Mouse (Mus musculus): ENCODE results near the gene Rims4.
A peak's percentile ranks its signal among the peaks of the same experiment; 100 is the strongest.

Rims4 gene

DNA sequence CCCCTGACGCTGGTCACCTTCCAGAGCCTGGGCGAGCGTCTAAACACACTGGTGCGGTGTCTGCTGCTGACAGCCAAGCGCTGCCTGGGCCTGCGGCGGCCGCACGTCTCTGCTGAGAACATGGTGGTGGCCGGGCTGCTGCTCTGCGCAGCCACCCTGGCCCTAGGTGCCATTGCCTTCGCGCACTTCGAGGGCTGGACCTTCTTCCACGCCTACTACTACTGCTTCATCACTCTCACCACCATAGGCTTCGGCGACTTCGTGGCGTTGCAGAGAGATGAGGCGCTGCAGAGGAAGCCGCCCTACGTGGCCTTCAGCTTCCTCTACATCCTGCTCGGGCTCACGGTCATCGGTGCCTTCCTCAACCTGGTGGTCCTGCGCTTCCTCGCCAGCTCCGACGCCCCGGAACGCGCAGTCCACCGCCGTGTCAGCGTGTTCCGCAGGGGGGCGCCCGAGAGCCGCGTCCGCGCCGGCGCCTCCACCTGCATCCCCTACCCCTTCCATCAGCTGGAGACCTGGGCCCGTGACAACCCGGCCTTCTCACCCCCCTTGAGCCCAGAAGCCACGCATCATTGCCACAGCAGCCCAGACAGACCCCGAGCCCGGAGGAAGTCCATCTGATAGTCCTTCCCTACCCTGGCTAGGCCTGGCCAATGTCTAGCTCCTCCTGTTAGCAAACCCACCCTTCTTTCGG lies 60.1 kb downstream of the Rims4 start:
- DNase-seq, result peak; percentile 65 to 68

DNA sequence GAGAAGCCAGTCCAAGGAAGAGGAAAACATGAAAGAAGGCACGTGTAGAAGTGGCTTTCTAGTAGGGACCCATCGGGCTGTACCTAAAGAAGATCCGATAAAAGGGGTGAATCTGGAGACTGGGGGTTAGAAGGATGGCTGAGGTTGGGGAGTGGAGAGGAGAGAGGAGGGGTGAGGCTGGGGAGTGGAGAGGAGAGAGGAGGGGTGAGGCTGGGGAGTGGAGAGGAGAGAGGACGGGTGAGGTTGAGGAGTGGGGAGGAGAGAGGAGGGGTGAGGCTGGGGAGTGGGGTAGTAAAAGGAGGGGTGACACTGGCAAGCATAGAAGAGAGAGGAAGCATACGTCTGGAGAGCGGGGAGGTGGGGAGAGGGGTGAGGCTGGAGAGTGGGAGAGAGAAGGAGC lies 61.2 kb downstream of the Rims4 start:
- no peak for DNase-seq

- DNase-seq, result peak; percentile 56
Observed at GRCm38 (mm10) chr2:163853461-163853901, 65.0 kb downstream of the Rims4 start, which contains the start of gene Kcnk15. Kcnk15 (plus strand) TSS chr2:163853651.

GRCm38 (mm10) chr2:163842043-163842442 lies 76.4 kb downstream of the Rims4 start:
- no peak for DNase-seq

DNA sequence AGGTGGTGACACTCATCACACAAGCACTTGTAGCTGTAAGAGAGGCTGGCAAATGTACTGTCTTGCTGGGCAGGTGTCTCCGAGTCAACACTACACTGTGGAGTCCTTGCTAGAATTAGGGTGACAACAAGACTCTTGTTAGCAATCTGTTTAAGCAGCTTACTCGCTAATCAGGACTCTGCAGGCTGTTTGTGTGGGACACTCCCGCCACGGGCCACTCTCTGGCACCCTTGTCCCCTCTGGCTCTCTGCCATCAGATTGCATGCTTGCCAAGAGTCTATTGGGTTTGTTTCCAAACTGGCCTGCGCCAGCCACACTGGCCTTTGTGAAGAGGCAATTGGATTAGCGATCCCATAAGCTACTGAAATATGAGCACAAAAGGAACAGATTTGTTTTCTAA lies 79.0 kb downstream of the Rims4 start:
- peak; percentile 28 to 34 for DNase-seq

DNA sequence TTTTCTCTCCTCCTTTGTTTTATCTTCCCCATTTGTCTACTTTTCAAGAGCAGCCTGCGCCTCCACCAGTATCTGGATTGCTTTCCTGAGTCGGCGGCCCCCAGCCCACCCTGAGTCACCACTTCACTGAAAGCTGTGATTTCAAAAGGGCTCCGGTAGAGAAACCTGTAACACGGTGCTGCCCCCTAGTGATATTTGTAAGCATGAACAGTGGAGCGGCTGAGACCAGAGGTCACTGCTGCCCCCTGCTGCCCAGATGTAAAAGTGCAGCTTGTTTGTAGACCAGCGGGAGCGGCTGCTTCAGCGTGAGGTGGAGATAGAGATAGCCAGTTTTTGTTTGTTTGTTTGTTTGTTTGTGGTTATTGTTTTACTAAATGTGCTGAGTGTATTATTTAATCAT lies 80.4 kb downstream of the Rims4 start:
- peak; percentile 86 to 88 for DNase-seq

GRCm38 (mm10) chr2:163831163-163831562 lies 87.3 kb downstream of the Rims4 start:
- DNase-seq, result no peak

GRCm38 (mm10) chr2:163826494-163826893 lies 92.0 kb downstream of the Rims4 start:
- DNase-seq, result no peak

GRCm38 (mm10) chr2:163825861-163826260 lies 92.6 kb downstream of the Rims4 start:
- no peak for DNase-seq

GRCm38 (mm10) chr2:163823771-163824170 lies 94.7 kb downstream of the Rims4 start:
- peak; percentile 76 to 83 for DNase-seq

DNA sequence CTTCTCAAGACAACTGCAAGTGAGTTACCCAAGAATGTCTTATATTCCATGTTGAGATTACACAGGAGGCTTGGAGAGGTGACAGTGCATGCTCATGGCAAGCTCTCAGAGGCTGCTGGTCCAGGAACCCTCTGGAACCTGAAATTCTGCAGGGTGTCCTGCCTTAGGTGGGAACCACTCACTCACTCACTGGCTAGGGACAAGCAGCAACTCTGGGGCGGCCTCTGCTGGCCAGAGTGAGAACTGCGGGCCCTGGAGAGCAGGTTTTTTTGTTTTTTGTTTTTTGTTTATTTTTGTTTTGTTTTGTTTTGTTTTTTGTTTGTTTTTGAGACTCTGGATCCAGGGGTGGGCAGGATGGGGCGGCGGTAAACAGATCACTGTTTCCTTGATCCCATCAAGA lies 95.2 kb downstream of the Rims4 start:
- DNase-seq, result peak; percentile 81 to 83

DNA sequence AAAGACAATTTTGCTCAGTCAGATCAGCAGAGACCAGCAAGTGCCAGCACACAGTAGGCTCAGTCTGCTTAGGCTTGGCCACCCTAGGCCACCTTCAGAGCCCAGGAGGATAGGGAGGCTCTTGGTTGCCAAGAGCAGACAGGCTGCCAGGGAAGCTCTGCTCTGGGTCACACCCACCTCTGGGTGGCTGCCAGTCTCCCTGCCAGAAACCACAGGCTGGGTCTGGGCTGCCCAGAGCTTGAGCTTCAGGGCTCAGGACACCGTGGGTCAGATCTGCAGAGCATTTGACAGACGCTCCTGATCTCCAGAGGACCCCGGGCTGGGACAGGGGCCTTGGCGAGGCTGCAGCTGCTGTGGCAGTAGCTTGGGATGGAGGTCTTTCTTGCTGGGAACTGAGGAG lies 97.9 kb downstream of the Rims4 start, which contains the start of gene Ccn5:
TSS of gene Ccn5 (plus strand) at position 255 of the 400 bp plus-strand sequence.
- DNase-seq, result peak; percentile 27 to 36

GRCm38 (mm10) chr2:163814739-163815465 lies 103.6 kb downstream of the Rims4 start:
- DNase-seq, result no peak

DNA sequence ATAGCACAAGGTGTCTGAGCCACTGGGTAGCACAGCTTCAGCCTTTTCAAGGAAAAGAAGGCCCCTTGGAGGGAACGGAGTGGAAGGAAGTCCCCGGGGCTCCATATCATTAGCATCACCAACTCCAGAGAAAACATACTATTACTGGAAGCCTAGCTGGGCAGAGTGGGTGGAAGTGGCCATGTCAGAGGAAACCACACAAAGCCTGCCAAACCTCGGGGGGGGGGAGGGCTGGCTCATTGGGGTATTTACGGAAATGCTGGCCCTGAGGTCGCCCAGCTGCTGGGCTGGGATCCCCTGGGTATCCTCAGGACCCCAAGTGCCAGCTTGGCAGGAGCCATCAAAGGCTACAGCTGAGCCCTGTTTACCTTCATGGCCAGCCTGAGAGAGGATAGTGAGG lies 105.4 kb downstream of the Rims4 start:
- DNase-seq, result no peak

All from kidney, postnatal 4 days (tissue).